Mouse (Mus musculus): ENCODE data around the gene Sppl2b.

Sppl2b gene

GRCm38 (mm10) chr10:80845055-80845693 is 9.9 kb upstream of the Sppl2b start:
- DNase-seq (ENCODE audit: extremely low read depth, insufficient read length, low spot score): no peak

- DNase-seq (ENCODE audit: extremely low read depth, insufficient read length, low spot score): no peak
Measured at GRCm38 (mm10) chr10:80845732-80846131, 9.3 kb upstream of the Sppl2b start.

GRCm38 (mm10) chr10:80848571-80848970 is 6.5 kb upstream of the Sppl2b start:
- DNase-seq (ENCODE audit: extremely low read depth, insufficient read length, low spot score): peak; percentile 75

GRCm38 (mm10) chr10:80855749-80856073 is 636 bp downstream of the Sppl2b start:
- no peak for DNase-seq (ENCODE audit: extremely low read depth, insufficient read length, low spot score)

- DNase-seq (ENCODE audit: extremely low read depth, insufficient read length, low spot score): peak; percentile 70
Measured at GRCm38 (mm10) chr10:80856267-80856666, 1.2 kb downstream of the Sppl2b start.

- no peak for DNase-seq (ENCODE audit: extremely low read depth, insufficient read length, low spot score)
Measured at GRCm38 (mm10) chr10:80856908-80857307, 1.8 kb downstream of the Sppl2b start.

GRCm38 (mm10) chr10:80857386-80857785 is 2.3 kb downstream of the Sppl2b start:
- DNase-seq (ENCODE audit: extremely low read depth, insufficient read length, low spot score): no peak

- DNase-seq (ENCODE audit: extremely low read depth, insufficient read length, low spot score): no peak
Measured at GRCm38 (mm10) chr10:80857848-80858247, 2.8 kb downstream of the Sppl2b start.

GRCm38 (mm10) chr10:80858350-80858935 is 3.4 kb downstream of the Sppl2b start:
- no peak for DNase-seq (ENCODE audit: extremely low read depth, insufficient read length, low spot score)

GRCm38 (mm10) chr10:80862305-80862704 is 7.2 kb downstream of the Sppl2b start:
- no peak for DNase-seq (ENCODE audit: extremely low read depth, insufficient read length, low spot score)

GRCm38 (mm10) chr10:80864446-80864845 is 9.4 kb downstream of the Sppl2b start:
- DNase-seq (ENCODE audit: extremely low read depth, insufficient read length, low spot score): no peak

- no peak for DNase-seq (ENCODE audit: extremely low read depth, insufficient read length, low spot score)
Measured at GRCm38 (mm10) chr10:80870993-80871392, 15.9 kb downstream of the Sppl2b start.

- no peak for DNase-seq (ENCODE audit: extremely low read depth, insufficient read length, low spot score)
Measured at GRCm38 (mm10) chr10:80871581-80871980, 16.5 kb downstream of the Sppl2b start, which contains the start of gene Tmprss9. Tmprss9 (plus strand) TSS chr10:80871848.

- DNase-seq (ENCODE audit: extremely low read depth, insufficient read length, low spot score): no peak
Measured at GRCm38 (mm10) chr10:80874035-80874434, 19.0 kb downstream of the Sppl2b start.

GRCm38 (mm10) chr10:80876028-80876427 is 21.0 kb downstream of the Sppl2b start:
- DNase-seq (ENCODE audit: extremely low read depth, insufficient read length, low spot score): no peak

- no peak for DNase-seq (ENCODE audit: extremely low read depth, insufficient read length, low spot score)
Measured at GRCm38 (mm10) chr10:80876594-80876993, 21.5 kb downstream of the Sppl2b start.

- no peak for DNase-seq (ENCODE audit: extremely low read depth, insufficient read length, low spot score)
Measured at GRCm38 (mm10) chr10:80880131-80880641, 25.1 kb downstream of the Sppl2b start.

GRCm38 (mm10) chr10:80880901-80881300 is 25.8 kb downstream of the Sppl2b start:
- no peak for DNase-seq (ENCODE audit: extremely low read depth, insufficient read length, low spot score)

- DNase-seq (ENCODE audit: extremely low read depth, insufficient read length, low spot score): peak; percentile 81
Measured at GRCm38 (mm10) chr10:80881301-80881700, 26.2 kb downstream of the Sppl2b start.

- DNase-seq (ENCODE audit: extremely low read depth, insufficient read length, low spot score): peak; percentile 68
Measured at GRCm38 (mm10) chr10:80887181-80887580, 32.1 kb downstream of the Sppl2b start.

- no peak for DNase-seq (ENCODE audit: extremely low read depth, insufficient read length, low spot score)
Measured at GRCm38 (mm10) chr10:80895100-80895499, 40.0 kb downstream of the Sppl2b start.

GRCm38 (mm10) chr10:80895697-80896096 is 40.6 kb downstream of the Sppl2b start:
- no peak for DNase-seq (ENCODE audit: extremely low read depth, insufficient read length, low spot score)
